Mouse (Mus musculus) neural tube, embryonic 14.5 days (tissue): ENCODE measurements around the gene Ece1. TPM values are rescaled to one million over a fixed set of nuclear protein-coding genes. Genes with fewer than 3 reads are reported as not detected.

Experiments
- ATAC-seq: fragments of 200-750 bp; cut with Nextera tagmentation; 2 replicates; pipeline ENCODE4 v1.8.0; 2017; ENCODE audit warnings: low read depth, mild to moderate bottlenecking, moderate TSS enrichment, moderate library complexity
- H3K27ac ChIP-seq: fragments of 300-500 bp; sonication (generic); 2 replicates; pipeline ENCODE4 v1.5.1; 2014; ENCODE audit warnings: low read depth, mild to moderate bottlenecking, control low read depth, low read length, moderate library complexity, mixed read lengths
- H3K27me3 ChIP-seq: fragments of 300-500 bp; sonication (generic); 2 replicates; pipeline ENCODE4 v1.6.1; 2014; ENCODE audit warnings: low read length; ENCODE audit not compliant: control insufficient read depth, insufficient read depth
- H3K36me3 ChIP-seq: fragments of 300-500 bp; sonication (generic); 2 replicates; pipeline ENCODE4 v1.6.1; 2014; ENCODE audit warnings: low read length, mixed read lengths; ENCODE audit not compliant: control insufficient read depth, insufficient read depth
- H3K4me1 ChIP-seq: fragments of 300-500 bp; sonication (generic); 2 replicates; pipeline ENCODE4 v1.6.1; 2014; ENCODE audit warnings: low read length; ENCODE audit not compliant: control insufficient read depth, insufficient read depth
- H3K4me2 ChIP-seq: fragments of 300-500 bp; sonication (generic); 2 replicates; pipeline ENCODE4 v1.6.1; 2014; ENCODE audit warnings: mild to moderate bottlenecking, low read depth, low read length, control low read depth
- H3K4me3 ChIP-seq: fragments of 300-500 bp; sonication (generic); 2 replicates; pipeline ENCODE4 v1.5.1; 2014; ENCODE audit warnings: low read depth, low read length, control low read depth, mixed read lengths
- H3K9ac ChIP-seq: fragments of 300-500 bp; sonication (generic); replicated peaks from 2 replicates; pipeline ENCODE4 v1.6.1; 2014; ENCODE audit warnings: low read depth, mild to moderate bottlenecking, control low read depth, low read length, mixed read lengths
- H3K9me3 ChIP-seq: fragments of 300-500 bp; sonication (generic); 2 replicates; pipeline ENCODE4 v1.6.1; 2016; ENCODE audit warnings: low read length; ENCODE audit not compliant: control insufficient read depth
- WGBS: fragments of 180-500 bp; shearing (Covaris S2); extraction: QIAGEN DNeasy Blood & Tissue Kit; methylation state at CpG from one replicate; pipeline ENCODE4 v1.1.7; 2014; 5-methylcytosine and 5-hydroxymethylcytosine counted together
- polyA plus RNA-seq: library from polyadenylated mRNA; unstranded; fragments of >200 nt; fragmentation: Nextera tagmentation; extraction: Ambion mirVana; gene quantifications from 2 replicates; pipeline ENCODE4 v1.2.1, GENCODE M21; 2014

The Ece1 gene
- polyA plus RNA-seq, 1 experiment from 2014 or later, result 24.9 TPM

- Histone ChIP-seq H3K27me3 (no peaks in the 10 kb centered on the region), H3K9ac (no peak overlapping the region), H3K4me2 (no peak overlapping the region), H3K27ac (no peak overlapping the region), H3K36me3 (peaks cover 9% of the 10 kb centered on the region), H3K4me3 (no peak overlapping the region), H3K4me1 (peaks cover 8% of the 10 kb centered on the region), H3K9me3 (no peaks in the 10 kb centered on the region)
- ATAC-seq, result no peak
- 93% methylated on average over 10 of the region's 10 CpGs for WGBS
These were observed 81.5 kb downstream of the Ece1 start for GRCm38 (mm10) chr4:137943540-137943939.

- peaks cover 17% of the 10 kb centered on the region for H3K36me3 ChIP-seq
- no peak overlapping the region for H3K4me2 ChIP-seq
- no peaks in the 10 kb centered on the region for H3K27me3 ChIP-seq
- H3K4me3 ChIP-seq, result no peak overlapping the region
- ATAC-seq, result no peak
- no peaks in the 10 kb centered on the region for H3K9me3 ChIP-seq
- peaks cover 5% of the 10 kb centered on the region; the same call in 1 of the 2 replicates for H3K4me1 ChIP-seq
- no peak overlapping the region for H3K9ac ChIP-seq
- 69% methylated on average over 4 of the region's 4 CpGs for WGBS
- H3K27ac ChIP-seq, result no peak overlapping the region
These were observed 83.3 kb downstream of the Ece1 start for GRCm38 (mm10) chr4:137945376-137945775.

DNA sequence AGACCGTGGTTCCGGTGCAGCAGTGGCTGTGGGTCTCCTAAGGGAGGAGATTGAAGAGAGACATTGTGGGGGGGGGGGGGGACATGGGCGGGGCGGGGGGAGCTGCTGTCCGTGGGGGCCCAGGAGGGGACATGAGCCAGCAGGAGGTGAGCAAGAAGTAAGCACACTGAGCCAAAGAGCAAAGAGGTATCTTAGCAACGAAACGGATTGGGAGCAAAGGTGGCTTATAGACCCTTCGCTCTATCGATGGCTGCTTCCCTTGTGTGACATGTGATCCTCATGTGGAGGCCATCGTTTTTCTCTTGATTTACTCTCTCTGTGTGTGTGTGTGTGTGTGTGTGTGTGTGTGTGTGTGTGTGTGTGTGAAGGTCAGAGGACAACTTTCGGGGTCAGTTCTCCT is 84.4 kb downstream of the Ece1 start:
- H3K9me3 ChIP-seq, result no peaks in the 10 kb centered on the region
- peaks cover 5% of the 10 kb centered on the region; the same call in 1 of the 2 replicates for H3K4me1 ChIP-seq
- H3K4me3 ChIP-seq, result no peak overlapping the region
- H3K36me3 ChIP-seq, result peaks cover 20% of the 10 kb centered on the region
- H3K27ac ChIP-seq, result no peak overlapping the region
- 85% methylated on average over 9 of the region's 11 CpGs for WGBS
- no peak overlapping the region for H3K4me2 ChIP-seq
- ATAC-seq, result no peak
- no peaks in the 10 kb centered on the region for H3K27me3 ChIP-seq
- H3K9ac ChIP-seq, result no peak overlapping the region

- H3K4me2 ChIP-seq, result no peak overlapping the region
- no peak overlapping the region for H3K4me3 ChIP-seq
- H3K36me3 ChIP-seq, result peaks cover 20% of the 10 kb centered on the region
- 40% methylated on average over 4 of the region's 4 CpGs for WGBS
- ATAC-seq, result no peak
- no peak overlapping the region for H3K9ac ChIP-seq
- no peaks in the 10 kb centered on the region for H3K4me1 ChIP-seq
- H3K9me3 ChIP-seq, result no peaks in the 10 kb centered on the region
- H3K27me3 ChIP-seq, result no peaks in the 10 kb centered on the region
- no peak overlapping the region for H3K27ac ChIP-seq
These were observed 90.8 kb downstream of the Ece1 start for GRCm38 (mm10) chr4:137952840-137953239.

GRCm38 (mm10) chr4:137954184-137954583 is 92.1 kb downstream of the Ece1 start:
- Histone ChIP-seq H3K9me3 (no peaks in the 10 kb centered on the region), H3K36me3 (peaks cover 29% of the 10 kb centered on the region), H3K27me3 (no peaks in the 10 kb centered on the region), H3K9ac (no peak overlapping the region), H3K4me3 (no peak overlapping the region), H3K4me1 (no peaks in the 10 kb centered on the region), H3K4me2 (no peak overlapping the region), H3K27ac (no peak overlapping the region)
- WGBS, result 92% methylated on average over 2 of the region's 2 CpGs
- ATAC-seq, result no peak

DNA sequence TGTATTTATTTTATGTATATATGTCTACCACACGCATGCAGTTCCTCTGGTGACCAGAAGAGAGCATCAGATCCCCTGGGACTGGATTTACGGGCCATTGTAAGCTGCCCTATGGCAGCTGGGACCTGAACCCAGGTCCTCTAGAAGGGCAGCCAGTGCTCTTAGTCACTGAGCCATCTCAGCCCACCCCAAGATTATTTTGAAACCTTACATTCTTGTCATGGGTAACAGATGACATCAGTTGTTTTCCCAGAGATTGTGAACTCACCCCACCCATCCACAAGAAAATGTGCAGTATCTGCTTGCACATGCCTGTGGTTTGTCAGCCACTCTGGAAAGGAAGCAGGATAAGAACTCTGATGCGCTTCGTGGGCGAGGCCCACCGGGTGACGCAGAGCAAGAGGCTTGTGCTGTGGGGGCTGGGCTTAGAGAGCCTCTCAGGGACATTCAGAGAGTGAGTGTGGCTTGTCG is 92.9 kb downstream of the Ece1 start:
- H3K4me3 ChIP-seq, result no peak overlapping the region
- no peak overlapping the region for H3K27ac ChIP-seq
- no peaks in the 10 kb centered on the region for H3K9me3 ChIP-seq
- H3K27me3 ChIP-seq, result no peaks in the 10 kb centered on the region
- H3K36me3 ChIP-seq, result peaks cover 30% of the 10 kb centered on the region
- H3K9ac ChIP-seq, result no peak overlapping the region
- H3K4me2 ChIP-seq, result no peak overlapping the region
- 87% methylated on average over 8 of the region's 8 CpGs for WGBS
- no peaks in the 10 kb centered on the region for H3K4me1 ChIP-seq
- ATAC-seq, result no peak

DNA sequence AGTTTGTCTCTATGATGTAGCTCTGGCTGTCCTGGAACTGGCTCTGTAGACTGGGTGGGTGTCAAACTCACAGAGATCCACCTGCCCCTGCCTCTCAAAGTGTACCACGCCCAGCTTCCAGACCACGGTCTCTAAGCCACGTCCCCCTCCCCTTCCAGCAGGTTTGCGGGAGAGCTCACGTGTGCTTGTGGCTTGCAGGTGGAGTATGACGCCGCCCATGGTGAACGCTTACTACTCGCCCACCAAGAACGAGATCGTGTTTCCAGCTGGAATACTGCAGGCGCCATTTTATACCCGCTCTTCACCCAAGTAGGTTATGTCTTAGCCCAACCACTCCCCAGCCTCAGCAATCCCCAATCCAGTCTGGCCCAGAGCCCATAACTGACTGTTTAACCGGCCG is 94.2 kb downstream of the Ece1 start:
- ATAC-seq, result no peak
- Histone ChIP-seq H3K9ac (no peak overlapping the region), H3K27me3 (no peaks in the 10 kb centered on the region), H3K4me3 (no peak overlapping the region), H3K4me2 (no peak overlapping the region), H3K27ac (no peak overlapping the region), H3K9me3 (no peaks in the 10 kb centered on the region), H3K36me3 (peaks cover 28% of the 10 kb centered on the region), H3K4me1 (no peaks in the 10 kb centered on the region)
- WGBS, result 96% methylated on average over 15 of the region's 15 CpGs

DNA sequence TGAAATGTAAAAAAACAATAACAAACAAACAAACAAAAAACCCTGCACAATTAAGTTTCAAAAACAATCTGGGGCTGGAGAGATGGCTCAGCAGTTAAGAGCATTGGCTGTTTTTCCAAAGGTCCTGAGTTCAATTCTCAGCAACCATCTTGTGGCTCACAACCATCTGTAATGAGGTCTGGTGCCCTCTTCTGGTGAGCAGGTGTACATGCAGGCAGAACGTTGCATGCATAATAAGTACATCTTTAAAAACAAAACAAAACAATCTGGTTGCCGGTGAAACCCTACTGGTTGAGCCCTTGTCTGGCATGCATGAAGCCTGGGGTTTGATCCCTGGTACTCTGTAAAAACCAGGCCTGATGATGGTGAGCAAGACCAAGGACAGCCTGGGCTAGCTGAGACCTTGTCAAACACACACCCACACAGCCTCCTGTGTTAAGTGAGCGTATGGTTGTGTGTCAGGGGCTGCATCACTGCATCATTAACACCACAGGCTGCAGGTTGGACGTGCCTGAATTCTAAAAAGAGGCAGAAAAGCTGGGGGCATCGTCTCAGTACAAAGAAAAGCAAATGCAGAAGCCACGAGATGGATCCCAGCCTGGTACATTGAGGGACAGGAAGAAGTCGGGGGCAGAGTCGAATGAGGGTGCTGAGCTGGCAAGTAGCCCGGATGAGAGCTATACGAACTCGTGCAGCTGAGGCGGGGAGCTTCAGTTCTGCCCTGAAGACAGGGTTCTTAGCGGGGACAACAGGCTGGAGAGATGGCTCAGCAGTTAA is 98.0 kb downstream of the Ece1 start:
- Histone ChIP-seq H3K9me3 (no peaks in the 10 kb centered on the region), H3K4me2 (no peak overlapping the region), H3K4me3 (no peak overlapping the region), H3K9ac (no peak overlapping the region), H3K36me3 (peaks cover 42% of the 10 kb centered on the region), H3K27ac (no peak overlapping the region), H3K4me1 (no peaks in the 10 kb centered on the region), H3K27me3 (no peaks in the 10 kb centered on the region)
- 84% methylated on average over 13 of the region's 13 CpGs for WGBS
- ATAC-seq, result no peak

DNA sequence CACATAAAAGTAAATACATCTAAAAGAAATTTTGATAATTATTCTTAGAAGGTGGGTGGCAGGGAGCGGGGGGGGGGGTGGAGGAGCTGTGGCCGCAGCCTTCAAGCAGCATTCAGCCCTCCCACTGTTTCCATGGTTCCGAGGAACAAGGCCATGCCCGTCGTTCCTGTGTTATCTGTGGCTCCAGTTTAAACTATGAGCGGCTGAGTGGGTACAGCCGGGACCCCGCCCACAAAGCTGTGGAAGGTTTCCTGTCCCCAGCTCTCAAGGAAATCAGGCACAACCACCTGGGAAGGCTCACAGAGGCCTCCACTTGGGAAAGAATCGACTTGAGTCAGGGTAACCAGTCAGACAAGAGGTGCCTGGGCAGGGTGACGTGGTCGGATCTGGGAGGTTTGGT is 98.7 kb downstream of the Ece1 start:
- H3K36me3 ChIP-seq, result peaks cover 38% of the 10 kb centered on the region
- H3K27ac ChIP-seq, result no peak overlapping the region
- no peak for ATAC-seq

More for the DNA sequence above, 98.7 kb downstream of the Ece1 start:
- H3K4me3 ChIP-seq, result no peak overlapping the region
- H3K4me2 ChIP-seq, result no peak overlapping the region
- no peaks in the 10 kb centered on the region for H3K4me1 ChIP-seq
- no peaks in the 10 kb centered on the region for H3K27me3 ChIP-seq
- H3K9ac ChIP-seq, result no peak overlapping the region
- H3K9me3 ChIP-seq, result no peaks in the 10 kb centered on the region
- WGBS, result 86% methylated on average over 11 of the region's 11 CpGs
